Mouse (Mus musculus): Measurements from ENCODE around the gene Sarm1. TPM values are rescaled to one million over a fixed set of nuclear protein-coding genes. Genes with fewer than 3 reads are reported as not detected.

The Sarm1 gene
- total and polyA plus RNA-seq, 2 experiments from 2014 or later: 32.7 to 85.9 TPM

GRCm38 (mm10) chr11:78465116-78465515 lies 32.4 kb downstream of the Sarm1 start:
- no peak for TF ChIP-seq CTCF (IDR thresholded peaks at IDR 0.05; ENCODE audit: low read depth)
- Histone ChIP-seq H3K9ac (replicated peaks; ENCODE audit: low read length) (peak overlapping the region; percentile 59; the same call in 1 of the 2 replicates), H3K4me3 (ENCODE audit: low read length) (peak overlapping the region; percentile 55), H3K27ac (peak overlapping the region; percentile 83), H3K9me3 (ENCODE audit: low read length) (no peaks in the 10 kb centered on the region), H3K36me3 (ENCODE audit: insufficient read depth, low read length) (no peaks in the 10 kb centered on the region), H3K4me2 (ENCODE audit: low read depth, low read length) (peak overlapping the region; percentile 78), H3K4me1 (ENCODE audit: insufficient read depth, low read length) (peaks cover 11% of the 10 kb centered on the region), H3K27me3 (ENCODE audit: insufficient read depth, low read length) (no peaks in the 10 kb centered on the region)
- DNase-seq (ENCODE audit: low spot score): peak; percentile 19
- no peak for ATAC-seq
- 19% methylated on average over 9 of the region's 9 CpGs for WGBS

- Histone ChIP-seq H3K9me3 (ENCODE audit: low read length) (no peaks in the 10 kb centered on the region), H3K27me3 (ENCODE audit: insufficient read depth, low read length) (no peaks in the 10 kb centered on the region), H3K36me3 (ENCODE audit: insufficient read depth, low read length) (no peaks in the 10 kb centered on the region), H3K27ac (no peak overlapping the region), H3K4me3 (ENCODE audit: low read length) (no peak overlapping the region), H3K9ac (replicated peaks; ENCODE audit: low read length) (no peak overlapping the region), H3K4me2 (ENCODE audit: low read depth, low read length) (no peak overlapping the region), H3K4me1 (ENCODE audit: insufficient read depth, low read length) (peaks cover 11% of the 10 kb centered on the region)
- ATAC-seq: no peak
- no peak for DNase-seq (ENCODE audit: low spot score)
- 69% methylated on average over 13 of the region's 13 CpGs for WGBS
- no peak for TF ChIP-seq CTCF (IDR thresholded peaks at IDR 0.05; ENCODE audit: low read depth)
These were observed 34.1 kb downstream of the Sarm1 start for GRCm38 (mm10) chr11:78463286-78464036.

GRCm38 (mm10) chr11:78462669-78463068 lies 34.9 kb downstream of the Sarm1 start:
- DNase-seq (ENCODE audit: low spot score) (no peak), ATAC-seq (no peak)
- no peak overlapping the region for H3K4me3 ChIP-seq (ENCODE audit: low read length)
- no peaks in the 10 kb centered on the region for H3K27me3 ChIP-seq (ENCODE audit: insufficient read depth, low read length)
- H3K4me1 ChIP-seq (ENCODE audit: insufficient read depth, low read length): peaks cover 11% of the 10 kb centered on the region
- H3K4me2 ChIP-seq (ENCODE audit: low read depth, low read length): no peak overlapping the region
- TF ChIP-seq CTCF (IDR thresholded peaks at IDR 0.05; ENCODE audit: low read depth): no peak
- H3K9me3 ChIP-seq (ENCODE audit: low read length): no peaks in the 10 kb centered on the region
- no peak overlapping the region for H3K27ac ChIP-seq
- H3K9ac ChIP-seq (replicated peaks; ENCODE audit: low read length): no peak overlapping the region
- H3K36me3 ChIP-seq (ENCODE audit: insufficient read depth, low read length): no peaks in the 10 kb centered on the region
- WGBS: 77% methylated on average over 5 of the region's 5 CpGs

DNA sequence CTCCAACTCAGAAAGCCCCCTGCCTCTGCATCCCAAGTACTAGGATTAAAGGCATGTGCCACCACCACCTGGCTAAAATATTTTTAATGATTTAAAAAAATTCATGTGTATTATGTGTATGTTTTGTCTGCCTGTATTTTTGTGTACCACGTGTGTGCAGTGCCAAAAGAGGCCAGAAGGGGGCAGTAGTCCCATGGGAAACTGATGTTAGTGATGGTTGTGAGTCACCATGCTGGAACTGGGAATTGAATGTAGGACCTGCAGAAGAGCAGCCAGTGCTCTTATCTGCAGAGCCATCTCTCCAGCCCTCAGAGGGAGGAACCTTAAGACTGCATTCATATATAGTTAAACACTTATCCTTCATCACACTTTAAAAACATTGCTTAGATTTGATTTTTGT lies 35.7 kb downstream of the Sarm1 start:
- Histone ChIP-seq H3K9ac (replicated peaks; ENCODE audit: low read length) (no peak overlapping the region), H3K36me3 (ENCODE audit: insufficient read depth, low read length) (no peaks in the 10 kb centered on the region), H3K27me3 (ENCODE audit: insufficient read depth, low read length) (no peaks in the 10 kb centered on the region), H3K4me1 (ENCODE audit: insufficient read depth, low read length) (peaks cover 11% of the 10 kb centered on the region), H3K4me2 (ENCODE audit: low read depth, low read length) (no peak overlapping the region), H3K4me3 (ENCODE audit: low read length) (no peak overlapping the region), H3K9me3 (ENCODE audit: low read length) (no peaks in the 10 kb centered on the region), H3K27ac (no peak overlapping the region)
- peak; percentile 47 for TF ChIP-seq CTCF (IDR thresholded peaks at IDR 0.05; ENCODE audit: low read depth)
- ATAC-seq (no peak), DNase-seq (ENCODE audit: low spot score) (no peak)
- WGBS: 72% methylated on average over 1 of the region's 1 CpGs

DNA sequence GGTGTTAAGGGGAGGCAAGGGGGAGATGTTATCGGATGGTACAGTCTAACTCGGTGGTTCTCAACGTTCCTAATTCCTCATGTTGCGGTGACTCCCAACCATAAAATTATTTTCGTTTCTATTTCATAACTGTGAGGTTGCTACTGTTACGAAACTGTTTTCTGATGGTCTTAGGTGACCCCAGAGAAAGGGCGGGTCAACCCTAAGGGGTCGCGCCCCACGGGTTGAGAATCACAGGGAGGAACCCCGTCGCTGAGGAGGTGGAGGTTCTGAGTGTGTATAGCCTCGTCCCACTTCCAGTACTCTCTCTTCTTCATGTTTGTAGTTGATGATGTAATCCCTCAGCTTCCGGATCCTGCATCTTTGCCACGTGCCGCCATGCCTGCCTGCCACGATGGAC lies 38.8 kb downstream of the Sarm1 start:
- H3K27me3 ChIP-seq (ENCODE audit: insufficient read depth, low read length): no peaks in the 10 kb centered on the region

DNA sequence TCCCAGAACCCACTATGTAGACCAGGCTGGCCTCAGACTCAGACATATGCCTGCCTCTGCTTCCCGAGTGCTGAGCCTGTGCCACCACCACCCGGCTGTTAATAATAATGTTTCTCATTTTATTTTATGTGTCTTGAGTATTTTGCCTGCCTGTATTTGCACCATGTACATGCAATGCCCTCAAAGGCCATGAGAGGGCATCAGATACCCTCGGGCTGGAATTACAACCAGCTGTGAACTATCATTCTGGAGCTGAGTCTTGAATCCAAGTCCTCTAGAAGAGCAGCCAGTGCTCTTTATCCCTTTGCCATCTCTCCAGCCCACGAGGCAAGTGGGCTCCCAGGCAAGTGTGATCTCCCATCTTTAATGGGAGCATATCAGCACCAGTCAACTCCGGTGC lies 42.2 kb downstream of the Sarm1 start:
- 47% methylated on average over 5 of the region's 5 CpGs for WGBS
- Histone ChIP-seq H3K4me2 (ENCODE audit: low read depth, low read length) (no peak overlapping the region), H3K4me1 (ENCODE audit: insufficient read depth, low read length) (no peaks in the 10 kb centered on the region), H3K4me3 (ENCODE audit: low read length) (no peak overlapping the region), H3K27ac (no peak overlapping the region), H3K36me3 (ENCODE audit: insufficient read depth, low read length) (no peaks in the 10 kb centered on the region), H3K27me3 (ENCODE audit: insufficient read depth, low read length) (no peaks in the 10 kb centered on the region), H3K9ac (replicated peaks; ENCODE audit: low read length) (no peak overlapping the region), H3K9me3 (ENCODE audit: low read length) (no peaks in the 10 kb centered on the region)
- DNase-seq (ENCODE audit: low spot score): peak; percentile 32
- TF ChIP-seq CTCF (IDR thresholded peaks at IDR 0.05; ENCODE audit: low read depth): peak; percentile 52
- no peak for ATAC-seq

More for the DNA sequence above, 38.8 kb downstream of the Sarm1 start:
- Histone ChIP-seq H3K4me1 (ENCODE audit: insufficient read depth, low read length) (no peaks in the 10 kb centered on the region), H3K9me3 (ENCODE audit: low read length) (no peaks in the 10 kb centered on the region), H3K36me3 (ENCODE audit: insufficient read depth, low read length) (no peaks in the 10 kb centered on the region), H3K4me3 (ENCODE audit: low read length) (no peak overlapping the region), H3K9ac (replicated peaks; ENCODE audit: low read length) (no peak overlapping the region), H3K27ac (no peak overlapping the region), H3K4me2 (ENCODE audit: low read depth, low read length) (no peak overlapping the region)
- DNase-seq (ENCODE audit: low spot score) (no peak), ATAC-seq (no peak)
- no peak for TF ChIP-seq CTCF (IDR thresholded peaks at IDR 0.05; ENCODE audit: low read depth)
- 85% methylated on average over 17 of the region's 17 CpGs for WGBS

GRCm38 (mm10) chr11:78454276-78454675 lies 43.3 kb downstream of the Sarm1 start:
- Histone ChIP-seq H3K27ac (no peak overlapping the region), H3K9ac (replicated peaks; ENCODE audit: low read length) (no peak overlapping the region), H3K4me1 (ENCODE audit: insufficient read depth, low read length) (no peaks in the 10 kb centered on the region), H3K4me2 (ENCODE audit: low read depth, low read length) (no peak overlapping the region), H3K27me3 (ENCODE audit: insufficient read depth, low read length) (no peaks in the 10 kb centered on the region), H3K36me3 (ENCODE audit: insufficient read depth, low read length) (no peaks in the 10 kb centered on the region), H3K4me3 (ENCODE audit: low read length) (no peak overlapping the region), H3K9me3 (ENCODE audit: low read length) (no peaks in the 10 kb centered on the region)
- DNase-seq (ENCODE audit: low spot score) (no peak), ATAC-seq (no peak)
- no peak for TF ChIP-seq CTCF (IDR thresholded peaks at IDR 0.05; ENCODE audit: low read depth)
- WGBS: 71% methylated on average over 7 of the region's 7 CpGs

All from hindbrain, postnatal 0 days (tissue).